Mouse (Mus musculus) intestine, postnatal 0 days (tissue): Measurements from ENCODE around the gene Cybb. TPM values are rescaled to one million over a fixed set of nuclear protein-coding genes. Genes with fewer than 3 reads are reported as not detected.

ENCODE experiments used
- ATAC-seq: fragments of 200-750 bp; cut with Nextera tagmentation; 2 replicates; pipeline ENCODE4 v1.8.0; 2017; ENCODE audit warnings: mild to moderate bottlenecking, moderate TSS enrichment, moderate library complexity
- H3K27ac ChIP-seq: fragments of 300-500 bp; sonication (generic); 2 replicates; pipeline ENCODE4 v1.5.1; 2014; ENCODE audit warnings: mild to moderate bottlenecking, low read depth, low read length, moderate library complexity
- H3K27me3 ChIP-seq: fragments of 300-500 bp; sonication (generic); replicated peaks from 2 replicates; pipeline ENCODE4 v1.6.1; 2014; ENCODE audit warnings: low read length, mixed read lengths; ENCODE audit not compliant: control insufficient read depth, insufficient read depth
- H3K36me3 ChIP-seq: fragments of 300-500 bp; sonication (generic); 2 replicates; pipeline ENCODE4 v1.6.1; 2014; ENCODE audit warnings: mild to moderate bottlenecking, moderate library complexity; ENCODE audit not compliant: control insufficient read depth, insufficient read depth
- H3K4me1 ChIP-seq: fragments of 300-500 bp; sonication (generic); replicated peaks from 2 replicates; pipeline ENCODE4 v1.6.1; 2014; ENCODE audit warnings: antibody characterized with exemption, low read length, mixed read lengths; ENCODE audit not compliant: control insufficient read depth, insufficient read depth
- H3K4me2 ChIP-seq: fragments of 300-500 bp; sonication (generic); replicated peaks from 2 replicates; pipeline ENCODE4 v1.6.1; 2014; ENCODE audit warnings: low read depth, mild to moderate bottlenecking, moderate library complexity
- H3K4me3 ChIP-seq: fragments of 300-500 bp; sonication (generic); 2 replicates; pipeline ENCODE4 v1.5.1; 2014; ENCODE audit warnings: low read depth, low read length
- H3K9ac ChIP-seq: fragments of 300-500 bp; sonication (generic); 2 replicates; pipeline ENCODE4 v1.6.1; 2014; ENCODE audit warnings: mild to moderate bottlenecking, low read depth, low read length
- H3K9me3 ChIP-seq: fragments of 300-500 bp; sonication (generic); 2 replicates; pipeline ENCODE4 v1.6.1; 2016; ENCODE audit warnings: mixed run types; ENCODE audit not compliant: control insufficient read depth
- CTCF ChIP-seq: sonication (generic); IDR thresholded peaks from 2 replicates; pipeline ENCODE4 v1.5.1; 2016; ENCODE audit warnings: low read depth, mild to moderate bottlenecking, control low read depth, antibody characterized with exemption, moderate library complexity
- WGBS: fragments of 180-500 bp; shearing (Covaris S2); extraction: QIAGEN DNeasy Blood & Tissue Kit; methylation state at CpG from one replicate; pipeline ENCODE4 v1.1.7; 2014; 5-methylcytosine and 5-hydroxymethylcytosine counted together
- polyA plus RNA-seq: library from polyadenylated mRNA; unstranded; fragments of >200 nt; fragmentation: Nextera tagmentation; extraction: Ambion mirVana; gene quantifications from 2 replicates; pipeline ENCODE4 v1.2.1, GENCODE M21; 2015

Cybb gene
- polyA plus RNA-seq, 1 experiment from 2014 or later: 2.8 TPM

DNA sequence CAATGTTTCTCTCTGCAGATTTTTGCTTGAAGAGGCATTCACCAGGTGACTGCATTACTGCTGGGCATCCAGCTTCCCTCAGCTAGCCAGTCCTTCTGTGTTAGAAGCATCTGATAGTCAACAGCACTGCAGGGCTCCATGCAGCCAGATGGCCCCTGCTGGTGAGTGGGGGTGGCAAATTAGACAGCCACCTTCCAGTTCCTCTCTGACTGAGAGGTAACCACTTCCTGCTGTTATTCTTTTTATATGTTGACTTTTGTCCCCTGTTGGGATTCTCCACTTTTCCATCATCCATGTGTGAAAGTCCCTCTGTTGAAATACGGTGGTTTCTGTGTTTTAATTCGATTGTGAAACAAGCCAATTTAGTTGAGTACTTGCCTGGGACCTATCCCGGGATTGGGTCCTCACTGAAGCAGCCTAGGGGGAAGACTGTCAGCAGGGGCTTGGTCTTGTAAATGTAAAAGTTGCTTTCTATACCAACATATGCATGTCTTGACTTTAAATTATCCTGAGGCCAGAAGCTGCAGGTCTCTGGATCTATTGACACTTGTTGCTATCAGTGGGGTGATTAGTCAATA lies 16.7 kb downstream of the Cybb start:
- Histone ChIP-seq H3K4me3 (no peak overlapping the region), H3K9ac (no peak overlapping the region), H3K27ac (no peak overlapping the region), H3K27me3 (no peaks in the 10 kb centered on the region), H3K4me2 (no peak overlapping the region), H3K36me3 (no peaks in the 10 kb centered on the region), H3K9me3 (no peaks in the 10 kb centered on the region), H3K4me1 (no peaks in the 10 kb centered on the region)
- 59% methylated on average over 3 of the region's 3 CpGs for WGBS
- TF ChIP-seq CTCF: no peak
- no peak for ATAC-seq

GRCm38 (mm10) chrX:9469100-9469499 lies 18.5 kb downstream of the Cybb start:
- ATAC-seq: no peak
- Histone ChIP-seq H3K27me3 (no peaks in the 10 kb centered on the region), H3K36me3 (no peaks in the 10 kb centered on the region), H3K27ac (no peak overlapping the region), H3K9ac (no peak overlapping the region), H3K4me3 (no peak overlapping the region), H3K4me1 (no peaks in the 10 kb centered on the region), H3K4me2 (no peak overlapping the region), H3K9me3 (no peaks in the 10 kb centered on the region)
- no peak for TF ChIP-seq CTCF

- Histone ChIP-seq H3K9me3 (no peaks in the 10 kb centered on the region), H3K4me1 (no peaks in the 10 kb centered on the region), H3K4me3 (no peak overlapping the region), H3K27me3 (no peaks in the 10 kb centered on the region), H3K27ac (no peak overlapping the region), H3K9ac (no peak overlapping the region), H3K4me2 (no peak overlapping the region), H3K36me3 (no peaks in the 10 kb centered on the region)
- TF ChIP-seq CTCF: no peak
- ATAC-seq: no peak
- WGBS: 87% methylated on average over 4 of the region's 4 CpGs
These were observed 20.6 kb downstream of the Cybb start for GRCm38 (mm10) chrX:9467020-9467419.

DNA sequence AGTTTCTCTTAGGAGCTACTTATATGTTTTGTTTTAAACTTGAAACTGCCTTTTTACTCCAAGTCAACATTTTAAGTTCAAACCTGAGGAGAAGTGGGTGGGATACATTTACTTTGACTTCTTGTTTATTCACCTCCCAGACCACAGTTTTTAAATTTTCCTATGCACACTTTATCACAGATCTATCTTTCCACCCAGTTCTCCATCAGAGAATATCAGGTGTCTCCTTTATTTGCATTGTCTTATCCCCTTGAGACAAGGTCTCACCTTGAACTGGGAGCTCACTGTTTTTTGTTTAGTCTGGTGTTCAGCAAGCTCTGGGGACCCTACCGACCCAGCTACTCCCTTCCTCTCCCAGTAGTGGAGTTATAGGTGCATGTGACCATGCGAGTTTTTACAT lies 21.7 kb downstream of the Cybb start:
- H3K4me3 ChIP-seq: no peak overlapping the region
- no peak overlapping the region for H3K27ac ChIP-seq
- H3K36me3 ChIP-seq: no peaks in the 10 kb centered on the region
- no peak for ATAC-seq
- H3K9ac ChIP-seq: no peak overlapping the region
- H3K4me2 ChIP-seq: no peak overlapping the region
- 60% methylated on average over 2 of the region's 2 CpGs for WGBS
- no peaks in the 10 kb centered on the region for H3K9me3 ChIP-seq
- TF ChIP-seq CTCF: no peak
- no peaks in the 10 kb centered on the region for H3K27me3 ChIP-seq
- no peaks in the 10 kb centered on the region for H3K4me1 ChIP-seq

GRCm38 (mm10) chrX:9462671-9463070 lies 24.9 kb downstream of the Cybb start:
- WGBS: 72% methylated on average over 3 of the region's 3 CpGs
- ATAC-seq: no peak
- Histone ChIP-seq H3K4me1 (no peaks in the 10 kb centered on the region), H3K9ac (no peak overlapping the region), H3K27ac (no peak overlapping the region), H3K4me2 (no peak overlapping the region), H3K4me3 (no peak overlapping the region), H3K36me3 (no peaks in the 10 kb centered on the region), H3K9me3 (no peaks in the 10 kb centered on the region), H3K27me3 (no peaks in the 10 kb centered on the region)
- no peak for TF ChIP-seq CTCF

DNA sequence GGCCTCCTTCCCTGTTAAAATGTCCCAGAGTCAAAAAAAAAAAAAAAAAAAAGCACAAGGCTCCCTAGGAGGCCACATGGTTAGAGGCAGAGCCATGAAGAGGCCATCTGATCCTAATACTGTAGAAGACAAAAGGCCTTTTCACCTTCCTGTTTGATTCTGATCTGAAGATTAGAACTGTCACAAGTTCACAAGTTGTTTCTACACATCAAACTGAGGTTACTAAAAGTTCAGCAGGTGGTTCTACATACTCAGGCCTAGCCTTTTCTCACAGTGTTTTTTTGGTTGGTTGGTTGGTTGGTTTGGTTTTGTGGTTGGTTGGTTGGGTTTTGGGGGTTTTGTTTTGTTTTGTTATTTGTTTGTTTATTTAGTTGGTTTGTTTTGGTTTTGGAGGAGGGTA lies 26.2 kb downstream of the Cybb start:
- no peak for TF ChIP-seq CTCF
- H3K36me3 ChIP-seq: no peaks in the 10 kb centered on the region
- H3K27ac ChIP-seq: no peak overlapping the region
- ATAC-seq: no peak
- no peak overlapping the region for H3K9ac ChIP-seq
- H3K4me3 ChIP-seq: no peak overlapping the region
- H3K9me3 ChIP-seq: no peaks in the 10 kb centered on the region
- no peak overlapping the region for H3K4me2 ChIP-seq
- H3K4me1 ChIP-seq: no peaks in the 10 kb centered on the region
- H3K27me3 ChIP-seq: no peaks in the 10 kb centered on the region

- no peaks in the 10 kb centered on the region for H3K4me1 ChIP-seq
- H3K27me3 ChIP-seq: no peaks in the 10 kb centered on the region
- no peak overlapping the region for H3K4me3 ChIP-seq
- ATAC-seq: no peak
- 78% methylated on average over 4 of the region's 4 CpGs for WGBS
- H3K27ac ChIP-seq: no peak overlapping the region
- H3K9ac ChIP-seq: no peak overlapping the region
- no peak for TF ChIP-seq CTCF
- H3K4me2 ChIP-seq: no peak overlapping the region
- no peaks in the 10 kb centered on the region for H3K36me3 ChIP-seq
- H3K9me3 ChIP-seq: no peaks in the 10 kb centered on the region
These were observed 27.1 kb downstream of the Cybb start for GRCm38 (mm10) chrX:9460387-9460930.
